Mouse (Mus musculus) mouse trophoblast stem cell (cell line): ENCODE results near the gene Trpm8.

ENCODE experiments used
- in situ Hi-C, 2 experiments: fragments of 300-500 bp; cut with MseI, MboI; formaldehyde crosslinking; loops; 2 replicates in 1 of 2; 3 replicates in 1 of 2; pipeline ENCODE4 v1.15.1; 2025

The Trpm8 gene

DNA sequence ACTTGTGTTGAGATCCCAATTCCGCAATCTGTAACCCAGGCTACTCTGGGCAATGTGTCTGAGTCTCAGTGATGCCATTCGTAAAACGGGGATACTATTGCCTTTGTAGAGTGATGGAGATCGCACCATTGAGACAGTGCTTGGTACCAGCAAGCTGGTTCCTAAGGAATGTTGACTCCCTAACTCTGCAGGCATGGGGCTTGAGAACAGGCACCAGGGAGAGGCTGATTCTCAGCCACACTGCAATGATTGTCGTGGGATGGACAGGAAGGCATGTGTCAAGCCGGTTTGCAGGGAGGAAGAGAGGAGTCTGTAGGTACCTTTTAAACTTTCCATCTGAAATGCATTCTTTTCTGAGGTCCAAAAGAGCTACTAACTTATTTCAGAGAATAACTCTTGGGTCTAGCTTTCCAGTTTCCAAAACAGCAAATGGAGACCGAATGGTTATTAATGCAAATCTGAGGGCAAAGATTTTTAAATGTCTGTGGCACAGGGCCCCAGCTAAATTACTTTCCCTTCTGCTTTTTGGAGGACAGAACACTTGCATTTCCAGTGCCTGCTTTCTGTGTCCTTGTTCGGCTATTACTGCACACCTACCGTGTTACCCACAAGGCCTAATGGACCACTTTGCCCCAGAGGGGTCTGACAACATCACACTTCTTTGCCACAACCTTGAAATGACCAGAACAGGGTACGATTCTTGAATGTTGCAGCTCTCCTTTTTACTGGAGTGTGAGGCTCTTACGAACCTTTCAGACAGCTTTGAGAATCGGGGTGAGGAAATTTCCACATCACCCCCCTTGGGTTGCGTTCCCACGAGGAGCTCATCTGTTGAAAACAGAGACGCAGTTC lies 6.1 kb downstream of the Trpm8 start:
- in situ Hi-C loops: loop anchor here in 1 of 2 experiments (25.0 kb wide), 1 partner anchor 146 kb away; the partner anchor contains the start of gene Ugt1a6a

DNA sequence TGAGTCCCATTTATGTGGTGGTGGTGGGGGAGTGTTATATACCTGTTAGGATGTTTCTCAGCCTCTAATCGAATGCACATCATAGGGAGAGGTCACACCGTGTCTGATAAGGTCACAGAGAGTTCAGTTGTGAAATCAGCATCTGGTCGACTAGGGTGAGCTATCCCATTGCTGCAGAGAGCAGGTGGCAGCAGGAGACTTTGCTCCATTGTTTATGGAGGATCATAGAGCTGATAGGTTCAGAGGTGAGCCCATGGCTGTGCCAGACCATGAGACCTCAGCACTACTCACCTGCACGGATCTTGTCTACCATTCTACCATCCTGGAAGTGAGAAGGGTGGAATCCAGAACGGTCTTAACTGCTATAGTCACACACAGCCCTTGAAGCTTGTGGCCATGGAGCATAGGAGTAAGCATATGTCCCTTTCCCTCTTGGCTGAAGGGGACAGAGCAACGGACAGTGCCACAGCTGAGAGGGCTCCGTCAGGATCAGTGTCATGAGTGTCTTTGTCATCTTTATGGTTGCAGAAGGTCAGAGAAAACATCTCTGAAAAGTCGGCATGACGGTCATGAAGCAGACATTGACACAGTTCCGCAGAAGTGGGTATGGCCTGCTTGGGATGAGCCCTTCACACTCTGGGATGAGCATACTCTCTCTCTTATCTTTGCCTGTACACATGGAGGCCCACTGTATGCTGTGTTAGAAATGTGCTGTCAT lies 6.9 kb downstream of the Trpm8 start:
- in situ Hi-C loops: loop anchor here in 1 of 2 experiments (25.0 kb wide), 1 partner anchor 147 kb away; the partner anchor contains the start of gene Ugt1a6a

DNA sequence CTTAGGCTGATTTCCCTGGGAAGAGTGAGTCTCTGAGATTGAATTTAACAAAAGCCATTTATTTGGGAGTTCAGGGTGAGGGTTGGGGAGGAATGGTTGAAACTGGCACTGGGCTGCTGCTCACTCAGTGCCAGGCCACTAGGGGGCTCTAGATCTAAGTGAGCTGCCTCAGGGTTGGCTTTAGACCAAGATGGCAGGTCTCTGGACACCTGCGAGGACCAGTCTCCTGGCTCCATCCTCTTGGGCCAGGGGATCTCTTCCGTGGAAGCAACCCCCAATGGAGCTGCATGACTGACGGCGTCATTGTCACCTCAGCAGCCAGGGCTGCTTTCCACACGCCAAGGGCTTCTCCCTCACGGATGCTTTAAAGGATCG lies 7.5 kb downstream of the Trpm8 start:
- in situ Hi-C loops: loop anchor here (5.0 to 25.0 kb wide), 2 partner anchors 133 to 148 kb away; partner anchors contain the start of gene Ugt1a6a (in 1 of the 2)

DNA sequence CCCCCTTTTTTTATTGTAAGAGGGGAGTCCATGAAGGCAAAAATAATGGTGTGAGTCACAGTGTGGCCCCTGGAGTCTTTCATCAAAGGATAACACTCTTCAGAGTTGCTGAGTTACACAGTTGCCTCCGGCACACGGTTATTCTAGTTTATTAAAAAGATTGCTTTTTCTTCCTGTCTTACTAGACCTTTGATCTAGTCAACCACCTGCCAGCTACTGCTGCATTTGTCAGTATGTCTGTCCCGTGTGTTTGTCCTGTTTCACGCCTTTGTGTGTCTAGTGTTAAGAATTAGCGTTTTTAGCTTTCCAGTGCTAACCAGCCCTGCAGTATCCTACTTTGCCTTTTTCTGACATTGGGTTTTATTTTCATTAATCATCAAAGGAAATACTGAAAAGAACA lies 8.2 kb downstream of the Trpm8 start:
- in situ Hi-C loops: loop anchor here (5.0 to 25.0 kb wide), 2 partner anchors 133 to 148 kb away; partner anchors contain the start of gene Ugt1a6a (in 1 of the 2)

DNA sequence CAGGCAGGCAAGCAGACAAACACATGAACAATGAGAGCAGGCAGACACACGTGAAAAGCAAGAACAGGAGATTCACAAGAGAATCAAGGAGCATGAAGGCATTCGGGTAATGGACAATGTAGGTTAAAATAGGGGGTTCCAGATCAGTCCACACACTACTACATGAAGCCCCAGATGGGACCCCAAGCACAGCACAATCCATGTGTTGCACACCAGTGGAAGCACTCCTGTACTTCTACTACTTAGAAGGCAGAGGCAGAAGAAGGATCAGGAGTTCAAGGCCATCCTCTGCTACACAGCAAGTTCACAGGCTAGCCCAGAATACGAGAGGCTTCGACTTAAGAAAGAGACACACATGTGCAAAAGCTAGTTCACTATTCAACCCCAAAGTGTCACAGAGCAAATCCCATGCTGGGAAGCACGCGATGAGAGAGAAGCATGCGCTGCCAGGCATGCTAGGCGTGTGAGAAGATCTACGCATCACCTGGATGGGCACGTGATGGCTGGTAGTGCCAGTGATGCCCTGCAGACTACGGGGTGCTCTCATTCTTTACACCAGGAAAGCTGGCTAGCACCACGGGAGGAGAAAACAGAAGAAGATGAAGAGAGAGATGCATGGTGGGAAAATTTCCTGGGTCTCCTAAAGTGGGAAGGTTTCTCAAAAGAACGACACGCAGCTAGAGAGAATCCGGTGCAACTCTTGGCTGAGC lies 8.8 kb downstream of the Trpm8 start:
- in situ Hi-C loops: loop anchor here (5.0 to 25.0 kb wide), 2 partner anchors 134 to 149 kb away; partner anchors contain the start of gene Ugt1a6a (in 1 of the 2)

DNA sequence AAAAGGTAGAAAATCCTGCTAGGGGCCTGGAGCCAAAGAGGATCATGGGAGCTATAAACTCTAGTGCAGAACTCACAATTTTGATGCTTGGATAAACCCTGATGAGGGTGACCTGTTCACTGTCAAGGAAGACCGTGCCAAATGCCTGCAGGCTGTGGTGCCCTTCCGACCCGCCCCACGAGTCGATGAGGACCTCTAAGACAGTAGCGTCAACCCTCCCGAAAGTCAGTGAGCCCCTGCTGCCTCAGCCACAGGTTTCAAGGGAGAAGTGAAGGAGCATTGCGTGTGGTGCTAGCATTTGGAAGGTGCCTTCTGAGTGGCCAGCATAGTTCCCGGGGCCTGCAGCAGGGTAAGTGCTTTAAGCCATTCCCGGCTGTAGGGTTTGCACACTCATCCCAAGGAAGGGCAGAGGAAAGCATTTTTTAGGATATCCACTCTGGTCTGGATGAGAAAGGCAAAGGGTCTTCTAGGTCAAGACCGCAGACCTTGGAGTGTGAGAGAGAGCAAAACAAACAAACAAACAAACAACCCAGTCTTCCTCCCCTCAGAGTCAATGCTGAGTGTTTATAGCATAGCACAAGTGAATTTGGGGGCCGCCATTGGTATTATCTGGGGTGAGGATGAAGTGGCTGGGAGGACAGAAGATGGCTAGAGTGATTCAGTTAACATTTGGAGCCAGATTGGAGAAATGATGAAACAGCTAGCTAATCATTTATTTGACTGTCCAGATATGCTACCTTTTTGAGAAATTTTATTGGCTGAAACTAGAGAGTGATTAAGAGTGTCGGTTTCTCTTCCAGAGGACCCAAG lies 9.6 kb downstream of the Trpm8 start:
- in situ Hi-C loops: loop anchor here (5.0 to 25.0 kb wide), 2 partner anchors 135 to 150 kb away; partner anchors contain the start of gene Ugt1a6a (in 1 of the 2)

DNA sequence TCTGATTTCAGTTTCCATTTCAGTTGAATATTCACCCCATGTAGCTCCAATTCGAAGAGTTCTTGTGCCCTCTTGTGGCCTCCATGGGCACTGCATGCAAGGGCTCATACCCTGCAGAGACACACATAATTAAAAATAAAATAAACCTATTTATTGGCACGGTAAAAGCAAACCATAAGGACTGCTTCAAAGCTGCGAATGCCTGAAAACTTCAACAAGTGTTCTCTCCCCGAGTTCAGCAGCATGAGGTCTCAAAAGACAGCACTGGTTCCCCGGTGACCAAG lies 10.2 kb downstream of the Trpm8 start:
- in situ Hi-C loops: loop anchor here (5.0 to 25.0 kb wide), 2 partner anchors 135 to 150 kb away; partner anchors contain the start of gene Ugt1a6a (in 1 of the 2)

DNA sequence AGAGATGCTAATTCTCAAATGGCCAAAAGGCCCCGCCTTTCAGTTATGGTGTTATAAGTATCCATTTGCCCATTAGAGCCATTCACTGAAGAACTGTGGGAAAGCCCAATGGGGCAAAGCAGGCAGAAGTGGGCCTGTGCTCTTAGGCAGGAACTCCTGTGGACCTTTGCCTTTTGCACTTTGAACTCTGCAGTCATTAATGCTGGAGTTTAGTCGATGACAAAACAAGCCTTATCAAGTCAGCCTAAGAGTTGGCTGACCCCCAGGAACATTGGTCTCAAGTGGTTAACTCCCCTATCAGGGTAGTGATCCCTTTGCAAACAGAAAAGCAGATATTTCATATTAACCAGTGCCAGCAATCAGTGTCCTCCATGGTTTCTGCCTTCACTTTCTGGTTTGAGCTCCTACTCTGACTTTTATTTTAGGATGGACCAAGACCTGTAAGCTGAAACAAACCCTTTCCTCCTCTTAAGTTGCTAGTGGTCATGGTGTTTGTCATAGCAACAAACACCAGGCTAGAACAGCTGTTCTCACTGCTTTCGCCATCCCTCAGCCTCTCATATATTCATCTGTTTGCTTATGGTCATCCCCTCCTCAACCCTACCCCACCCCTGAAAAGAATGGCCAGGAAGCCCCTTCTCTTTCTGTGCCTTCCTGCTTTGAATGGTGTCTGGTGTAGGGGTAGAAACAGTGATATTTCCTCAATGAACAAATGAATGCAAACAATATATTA lies 10.8 kb downstream of the Trpm8 start:
- in situ Hi-C loops: loop anchor here (5.0 to 25.0 kb wide), 2 partner anchors 136 to 151 kb away; partner anchors contain the start of gene Ugt1a6a (in 1 of the 2)

DNA sequence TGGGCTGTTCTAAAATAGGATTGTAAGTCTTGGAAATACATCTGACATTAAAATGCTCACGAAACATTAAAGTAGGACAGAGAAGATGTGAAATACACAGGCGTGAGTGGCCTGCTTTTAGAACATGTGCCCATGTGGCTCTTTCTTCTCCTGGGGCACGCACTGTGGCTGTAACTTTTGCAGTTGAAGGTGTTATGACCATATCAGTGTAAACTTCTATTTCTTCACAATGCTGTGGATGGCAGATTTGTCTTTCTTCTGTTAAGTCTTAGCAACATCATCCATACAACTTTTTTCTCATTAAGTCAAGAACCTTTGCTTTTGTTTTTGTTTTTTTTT lies 11.3 kb downstream of the Trpm8 start:
- in situ Hi-C loops: loop anchor here (5.0 to 25.0 kb wide), 2 partner anchors 136 to 151 kb away; partner anchors contain the start of gene Ugt1a6a (in 1 of the 2)

DNA sequence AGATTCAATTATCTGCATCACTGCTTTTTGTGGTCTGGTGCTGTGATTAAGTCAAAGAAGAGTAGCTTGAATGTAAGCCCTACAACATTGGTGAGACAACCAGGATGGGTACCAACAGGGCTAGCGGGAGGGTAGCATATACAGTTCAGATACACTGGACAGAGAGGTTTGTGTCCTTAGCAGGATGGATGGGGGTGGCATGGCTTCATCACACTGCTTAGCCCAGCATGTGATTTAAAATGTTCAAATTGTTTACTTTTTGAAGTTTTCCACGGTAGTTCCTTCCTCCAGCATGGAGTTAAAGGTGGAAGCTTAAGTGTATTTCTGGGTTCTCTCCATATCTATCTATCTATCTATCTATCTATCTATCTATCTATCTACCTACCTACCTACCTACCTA lies 11.7 kb downstream of the Trpm8 start:
- in situ Hi-C loops: loop anchor here (5.0 to 25.0 kb wide), 2 partner anchors 137 to 152 kb away; partner anchors contain the start of gene Ugt1a6a (in 1 of the 2)

DNA sequence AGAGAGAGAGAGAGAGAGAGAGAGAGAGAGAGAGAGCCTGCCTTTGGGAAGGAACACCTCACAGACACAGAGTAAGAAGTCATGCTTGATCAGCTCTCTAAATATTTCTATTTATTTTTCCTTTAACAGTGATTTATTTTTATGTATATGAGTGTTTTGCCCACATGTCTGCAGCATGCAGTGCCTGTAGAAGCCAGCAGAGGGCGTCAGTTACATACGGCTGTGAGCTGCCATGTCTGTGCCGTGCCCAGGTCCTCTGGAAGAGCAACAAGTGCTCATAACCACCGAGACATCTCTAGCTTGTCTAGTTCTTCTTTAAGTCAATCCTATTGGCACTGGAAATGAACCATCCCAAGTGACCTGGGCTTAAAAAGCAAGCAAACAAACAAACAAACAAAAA lies 12.5 kb downstream of the Trpm8 start:
- in situ Hi-C loops: loop anchor here (5.0 to 25.0 kb wide), 2 partner anchors 138 to 153 kb away; partner anchors contain the start of gene Ugt1a6a (in 1 of the 2)

DNA sequence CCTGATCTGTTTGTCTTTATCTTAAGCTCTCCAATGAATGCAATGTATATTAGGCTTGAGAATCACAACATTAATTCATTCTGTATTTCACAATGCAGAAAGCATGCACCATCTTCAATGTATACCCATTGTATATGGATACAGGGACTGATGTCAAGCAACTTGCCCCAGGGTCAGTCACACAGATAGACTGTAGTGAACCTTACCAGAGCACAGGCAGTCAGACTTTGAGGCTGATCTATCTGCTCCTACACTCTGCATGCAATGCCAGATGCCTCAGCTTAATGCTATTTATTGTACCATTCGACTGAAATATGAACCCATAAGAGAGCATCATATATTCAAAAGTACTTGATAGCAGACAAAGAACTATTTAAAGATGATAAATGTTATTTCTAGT lies 13.1 kb downstream of the Trpm8 start:
- in situ Hi-C loops: loop anchor here in 1 of 2 experiments (25.0 kb wide), 1 partner anchor 153 kb away; the partner anchor contains the start of gene Ugt1a6a

DNA sequence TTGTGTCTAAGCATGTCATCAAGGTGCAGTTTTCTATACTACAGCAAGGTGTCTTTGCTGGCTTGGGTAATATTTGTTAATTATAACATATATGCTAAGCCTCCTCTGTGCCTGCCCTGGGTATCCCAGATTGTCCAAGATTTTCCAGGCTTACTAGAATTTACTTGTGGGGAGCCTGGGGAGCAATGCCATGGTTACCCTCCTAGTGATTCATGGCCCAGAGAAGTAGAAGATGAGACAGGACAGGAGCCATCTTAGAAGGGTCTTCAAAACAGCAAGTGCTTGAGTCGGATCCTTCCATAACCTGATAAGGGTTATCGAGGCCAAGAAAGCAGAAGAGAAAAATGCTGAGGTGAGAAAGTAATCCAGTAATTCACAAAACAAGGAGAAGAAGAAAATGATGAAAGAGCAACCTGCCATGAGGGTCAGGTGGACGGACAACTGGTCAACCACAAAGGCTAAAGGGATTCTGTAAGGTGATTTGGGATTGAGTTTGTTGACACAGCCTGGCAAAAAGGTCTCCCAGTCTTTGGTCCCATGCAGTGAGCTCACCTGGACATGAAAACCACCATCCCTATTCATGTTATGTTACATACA lies 14.0 kb downstream of the Trpm8 start:
- in situ Hi-C loops: loop anchor here in 1 of 2 experiments (25.0 kb wide), 1 partner anchor 154 kb away; the partner anchor contains the start of gene Ugt1a6a

DNA sequence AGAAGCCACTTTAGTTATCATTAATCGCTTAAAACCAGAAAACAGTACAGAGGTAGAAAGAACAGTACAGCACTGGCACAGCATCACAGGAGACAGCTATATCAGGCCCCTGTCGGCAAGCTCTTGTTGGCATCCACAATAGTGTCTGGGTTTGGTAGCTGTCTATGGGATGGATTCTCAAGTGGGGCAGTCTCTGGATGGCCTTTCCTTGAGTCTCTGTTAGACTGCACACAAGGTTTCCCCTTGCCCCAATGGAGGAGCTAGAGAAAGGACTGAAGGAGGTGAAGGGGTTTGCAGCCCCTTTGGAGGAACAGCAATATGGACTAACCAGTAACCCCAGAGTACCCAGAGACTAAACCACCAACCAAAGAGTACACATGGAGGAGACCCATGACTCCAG lies 14.6 kb downstream of the Trpm8 start:
- in situ Hi-C loops: loop anchor here in 1 of 2 experiments (25.0 kb wide), 1 partner anchor 155 kb away; the partner anchor contains the start of gene Ugt1a6a

DNA sequence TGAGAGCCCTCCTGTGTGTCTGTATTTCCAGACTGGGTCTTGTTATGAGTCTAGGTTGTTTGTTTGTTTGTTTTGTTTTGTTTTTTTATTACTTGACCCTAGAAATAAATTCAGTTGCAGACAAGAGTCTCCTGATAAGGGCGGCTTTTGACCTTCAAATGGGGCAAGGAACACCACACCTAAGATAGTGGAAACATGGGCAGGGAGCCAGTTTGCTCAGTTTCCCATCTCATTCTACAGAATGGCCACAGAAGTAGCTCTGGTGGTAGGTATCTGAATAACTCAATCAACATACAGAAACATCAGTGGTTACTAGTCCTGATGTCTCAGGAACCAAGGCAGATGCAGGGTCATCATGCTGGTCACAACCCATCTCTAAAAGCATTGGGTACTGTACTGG lies 17.2 kb downstream of the Trpm8 start:
- in situ Hi-C loops: loop anchor here in 1 of 2 experiments (25.0 kb wide), 1 partner anchor 157 kb away; the partner anchor contains the start of gene Ugt1a6a

DNA sequence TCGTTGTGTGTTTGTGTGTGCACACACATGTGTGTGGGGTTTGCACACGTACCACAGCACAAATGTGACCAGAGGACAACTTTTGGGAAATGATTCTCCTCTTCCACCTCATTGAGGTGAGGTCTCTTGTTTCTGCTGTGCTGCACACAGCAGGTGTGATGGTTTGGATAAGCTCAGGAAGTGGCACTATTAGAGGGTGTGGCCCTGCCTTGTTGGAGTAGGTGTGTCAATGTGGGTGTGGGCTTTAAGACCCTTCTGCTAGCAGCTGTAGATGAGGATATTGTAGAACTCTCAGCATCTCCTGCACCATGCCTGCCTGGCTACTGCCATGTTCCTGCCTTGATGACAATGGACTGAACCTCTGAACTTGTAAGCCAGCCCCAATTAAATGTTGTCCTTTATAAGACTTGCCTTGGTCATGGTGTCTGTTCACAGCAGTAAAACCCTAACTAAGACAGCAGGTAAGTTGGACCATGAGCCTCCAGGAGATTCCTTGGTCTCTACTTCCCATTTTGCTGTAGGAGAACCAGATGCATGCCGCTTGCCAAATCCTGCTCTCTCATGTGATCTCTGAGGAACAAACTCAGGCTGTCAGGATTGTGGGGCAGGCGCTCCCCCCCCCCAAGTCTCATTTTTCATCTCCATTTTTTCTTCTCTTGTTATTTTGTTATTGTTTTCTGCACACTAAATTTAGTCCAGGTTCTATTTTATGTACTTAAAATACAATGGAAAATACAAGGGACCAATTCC lies 18.9 kb downstream of the Trpm8 start:
- in situ Hi-C loops: loop anchor here in 1 of 2 experiments (25.0 kb wide), 1 partner anchor 159 kb away; the partner anchor contains the start of gene Ugt1a6a

DNA sequence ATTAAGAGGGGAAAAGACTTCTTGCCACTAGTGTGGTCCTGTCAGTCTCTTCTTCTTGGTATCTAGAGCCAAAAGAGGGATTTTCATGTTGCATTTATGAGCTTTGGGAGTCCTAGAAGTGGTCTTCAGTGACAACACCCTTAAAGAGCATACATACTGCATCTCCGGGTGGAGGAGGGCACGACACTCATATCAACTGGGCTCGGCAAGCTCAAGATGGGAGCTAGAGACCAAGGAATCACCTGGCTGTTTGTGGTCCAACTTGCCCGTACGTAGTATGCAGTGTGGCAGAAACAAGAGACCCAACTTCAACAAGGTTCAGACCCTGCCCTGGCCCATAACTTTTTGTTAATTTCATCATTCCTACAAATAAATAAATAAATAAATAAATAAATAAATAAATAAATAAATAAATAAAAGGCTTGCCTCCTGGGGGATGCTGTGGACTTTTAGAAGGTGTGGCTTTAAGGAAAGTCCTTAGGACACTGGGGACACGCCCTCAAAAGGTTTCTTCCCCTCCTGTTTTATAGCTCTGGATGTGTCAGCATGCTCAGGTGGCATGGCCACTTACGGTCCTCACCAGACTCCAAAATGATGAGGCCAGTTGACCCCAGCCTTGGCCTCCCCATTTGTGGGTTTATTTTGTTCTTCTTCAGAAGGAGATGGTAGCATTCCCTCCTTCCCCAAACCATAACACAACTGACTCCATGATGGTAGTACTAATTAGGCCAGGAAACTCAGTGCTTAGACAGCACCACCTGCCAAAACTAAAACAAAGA lies 20.2 kb downstream of the Trpm8 start:
- in situ Hi-C loops: loop anchor here in 1 of 2 experiments (25.0 kb wide), 1 partner anchor 160 kb away; the partner anchor contains the start of gene Ugt1a6a
